Mouse (Mus musculus): Measurements from ENCODE around the gene Ppip5k2. TPM values are rescaled to one million over a fixed set of nuclear protein-coding genes. Genes with fewer than 3 reads are reported as not detected.

Gene Ppip5k2
- polyA plus RNA-seq, 1 experiment from 2014 or later, result 54.9 TPM

DNA sequence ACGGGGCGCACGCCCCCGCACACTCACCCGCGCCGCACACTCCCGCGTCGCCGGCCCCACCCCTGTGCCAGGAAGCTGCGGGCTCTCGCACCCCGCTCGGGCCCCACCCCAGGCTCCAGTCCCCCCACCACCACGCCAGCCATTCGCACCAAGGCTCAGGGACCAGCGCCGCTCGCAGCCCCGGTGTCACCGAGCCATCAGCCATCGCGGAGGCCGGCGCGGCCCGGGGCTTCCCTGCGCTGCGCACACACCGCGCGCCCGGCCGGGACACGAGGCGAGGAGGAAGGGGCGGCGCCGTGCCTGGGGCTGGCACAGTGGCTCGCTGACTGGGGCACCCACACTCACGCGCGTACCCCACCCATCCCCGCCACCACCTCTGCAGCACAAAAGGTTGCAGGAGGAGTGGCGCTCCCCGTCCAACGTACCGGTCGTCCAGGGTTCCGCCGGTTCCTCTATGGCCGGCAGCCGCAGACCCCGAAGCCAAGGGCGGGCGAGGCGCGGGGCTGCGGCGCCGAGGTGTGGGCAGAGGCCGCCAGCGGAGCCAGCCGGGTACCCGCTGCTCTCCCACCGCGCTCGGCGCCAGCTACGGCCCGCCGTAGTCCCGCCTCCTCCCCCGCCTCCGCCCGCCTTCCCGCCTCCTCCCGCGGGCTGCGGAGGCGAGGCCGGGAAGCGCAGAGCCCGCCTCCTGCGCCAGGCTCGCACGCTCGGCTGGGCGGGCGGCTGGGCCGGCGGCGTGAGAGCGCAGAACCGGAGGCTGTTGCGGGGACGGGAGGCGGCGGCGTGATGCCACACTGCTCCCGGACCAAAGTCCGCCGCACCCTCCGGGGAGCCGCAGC, 108.6 kb downstream of the Ppip5k2 start, which contains the start of gene D1Ertd622e:
Gene D1Ertd622e, minus strand, starts transcription at position 669 of the 836 bp plus-strand sequence.
- DNase-seq (ENCODE audit: low spot score) (peak; percentile 88), ATAC-seq (ENCODE audit: insufficient read depth, low FRiP score, low TSS enrichment) (peak; percentile 90)
- H3K27me3 ChIP-seq (ENCODE audit: control insufficient read depth, insufficient read depth, low read length), result no peaks in the 10 kb centered on the region
- H3K27ac ChIP-seq (ENCODE audit: low read depth, low read length), result peak within 1 kb of the TSS; percentile 90
- under 1% methylated on average over 82 of the region's 106 CpGs for WGBS
- H3K4me1 ChIP-seq (ENCODE audit: control insufficient read depth, insufficient read depth, low read length), result 0 out of 2 replicates have a peak, but pooled peaks cover 3% of the 10 kb centered on the region
- peak within 1 kb of the TSS; percentile 86 for H3K4me3 ChIP-seq (ENCODE audit: low read depth, low read length)
- H3K9me3 ChIP-seq (ENCODE audit: control insufficient read depth, low read length), result no peaks in the 10 kb centered on the region
- H3K36me3 ChIP-seq (ENCODE audit: control insufficient read depth, insufficient read depth, low read length), result no peaks in the 10 kb centered on the region
- H3K4me2 ChIP-seq (ENCODE audit: low read depth), result peak within 1 kb of the TSS; percentile 69
- H3K9ac ChIP-seq (ENCODE audit: low read length), result peak within 1 kb of the TSS; percentile 91

- no peaks in the 10 kb centered on the region for H3K27me3 ChIP-seq (ENCODE audit: control insufficient read depth, insufficient read depth, low read length)
- H3K27ac ChIP-seq (ENCODE audit: low read depth, low read length), result peak overlapping the region; percentile 90
- H3K4me3 ChIP-seq (ENCODE audit: low read depth, low read length), result peak overlapping the region; percentile 86
- under 1% methylated on average over 69 of the region's 93 CpGs for WGBS
- H3K9ac ChIP-seq (ENCODE audit: low read length), result peak overlapping the region; percentile 91
- DNase-seq (ENCODE audit: low spot score) (peak; percentile 77), ATAC-seq (ENCODE audit: insufficient read depth, low FRiP score, low TSS enrichment) (peak; percentile 74)
- no peaks in the 10 kb centered on the region for H3K36me3 ChIP-seq (ENCODE audit: control insufficient read depth, insufficient read depth, low read length)
- 0 out of 2 replicates have a peak, but pooled peaks cover 3% of the 10 kb centered on the region for H3K4me1 ChIP-seq (ENCODE audit: control insufficient read depth, insufficient read depth, low read length)
- H3K4me2 ChIP-seq (ENCODE audit: low read depth), result peak overlapping the region; percentile 69
- no peaks in the 10 kb centered on the region for H3K9me3 ChIP-seq (ENCODE audit: control insufficient read depth, low read length)
Observed at GRCm38 (mm10) chr1:97660687-97661405, 109.4 kb downstream of the Ppip5k2 start.

- ATAC-seq (ENCODE audit: insufficient read depth, low FRiP score, low TSS enrichment), result no peak
- Histone ChIP-seq H3K27ac (ENCODE audit: low read depth, low read length) (no peak overlapping the region), H3K27me3 (ENCODE audit: control insufficient read depth, insufficient read depth, low read length) (no peaks in the 10 kb centered on the region), H3K9me3 (ENCODE audit: control insufficient read depth, low read length) (no peaks in the 10 kb centered on the region), H3K36me3 (ENCODE audit: control insufficient read depth, insufficient read depth, low read length) (no peaks in the 10 kb centered on the region), H3K4me3 (ENCODE audit: low read depth, low read length) (0 out of 2 replicates have a peak overlapping the region, but pooled peaks have one; percentile 3), H3K4me1 (ENCODE audit: control insufficient read depth, insufficient read depth, low read length) (0 out of 2 replicates have a peak, but pooled peaks cover 3% of the 10 kb centered on the region), H3K4me2 (ENCODE audit: low read depth) (peak overlapping the region; percentile 69), H3K9ac (ENCODE audit: low read length) (no peak overlapping the region)
- DNase-seq (ENCODE audit: low spot score), result no peak
- WGBS, result 60% methylated on average over 7 of the region's 7 CpGs
Observed at GRCm38 (mm10) chr1:97659405-97659804, 110.8 kb downstream of the Ppip5k2 start.

DNA sequence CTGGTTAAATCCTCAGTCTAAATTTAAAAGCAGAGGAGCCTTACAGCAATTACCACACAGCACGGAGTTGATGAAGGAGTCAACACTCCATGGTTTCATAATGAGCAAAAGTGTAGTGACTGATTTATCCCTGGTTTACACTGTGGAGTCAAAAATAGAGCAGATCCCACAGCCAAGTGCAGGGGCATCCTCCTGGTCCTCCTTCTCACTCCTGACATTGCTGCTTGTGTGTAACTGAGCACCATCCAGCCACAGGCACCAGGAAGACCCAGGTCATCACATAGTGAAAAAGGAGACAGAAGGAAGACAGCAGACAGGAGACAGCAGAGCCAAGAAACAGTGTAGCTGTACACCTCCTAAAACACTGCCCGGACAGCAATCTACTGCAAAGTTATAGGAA, 112.4 kb downstream of the Ppip5k2 start:
- DNase-seq (ENCODE audit: low spot score), result no peak
- H3K27me3 ChIP-seq (ENCODE audit: control insufficient read depth, insufficient read depth, low read length), result no peaks in the 10 kb centered on the region
- no peaks in the 10 kb centered on the region for H3K36me3 ChIP-seq (ENCODE audit: control insufficient read depth, insufficient read depth, low read length)
- no peak overlapping the region for H3K27ac ChIP-seq (ENCODE audit: low read depth, low read length)
- no peak for ATAC-seq (ENCODE audit: insufficient read depth, low FRiP score, low TSS enrichment)
- WGBS, result 93% methylated on average over 2 of the region's 2 CpGs
- 0 out of 2 replicates have a peak, but pooled peaks cover 3% of the 10 kb centered on the region for H3K4me1 ChIP-seq (ENCODE audit: control insufficient read depth, insufficient read depth, low read length)
- H3K9me3 ChIP-seq (ENCODE audit: control insufficient read depth, low read length), result no peaks in the 10 kb centered on the region
- H3K4me2 ChIP-seq (ENCODE audit: low read depth), result no peak overlapping the region
- H3K4me3 ChIP-seq (ENCODE audit: low read depth, low read length), result no peak overlapping the region
- H3K9ac ChIP-seq (ENCODE audit: low read length), result no peak overlapping the region

DNA sequence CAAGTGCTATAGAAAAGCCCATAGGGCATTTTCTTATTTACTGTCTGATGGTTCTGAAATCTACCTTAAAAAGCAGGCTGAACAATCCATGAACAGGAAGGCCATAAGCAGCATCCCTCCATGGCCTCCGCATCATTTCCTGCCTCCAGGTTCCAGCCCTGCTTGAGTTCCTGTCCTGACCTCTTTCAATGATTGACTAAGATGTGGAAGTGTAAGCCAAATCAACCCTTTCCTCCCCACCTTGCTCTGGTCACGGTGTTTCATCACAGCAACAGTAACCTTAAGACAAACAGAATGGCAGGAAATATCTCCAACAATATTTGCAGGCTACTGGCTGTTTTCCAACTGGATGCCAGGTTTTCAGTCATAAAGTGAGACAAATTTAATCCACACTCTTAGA, 113.0 kb downstream of the Ppip5k2 start:
- Histone ChIP-seq H3K36me3 (ENCODE audit: control insufficient read depth, insufficient read depth, low read length) (no peaks in the 10 kb centered on the region), H3K4me3 (ENCODE audit: low read depth, low read length) (no peak overlapping the region), H3K27me3 (ENCODE audit: control insufficient read depth, insufficient read depth, low read length) (no peaks in the 10 kb centered on the region), H3K4me1 (ENCODE audit: control insufficient read depth, insufficient read depth, low read length) (0 out of 2 replicates have a peak, but pooled peaks cover 3% of the 10 kb centered on the region), H3K4me2 (ENCODE audit: low read depth) (no peak overlapping the region), H3K9ac (ENCODE audit: low read length) (no peak overlapping the region), H3K9me3 (ENCODE audit: control insufficient read depth, low read length) (no peaks in the 10 kb centered on the region), H3K27ac (ENCODE audit: low read depth, low read length) (no peak overlapping the region)
- WGBS, result 75% methylated on average over 2 of the region's 2 CpGs
- ATAC-seq (ENCODE audit: insufficient read depth, low FRiP score, low TSS enrichment) (no peak), DNase-seq (ENCODE audit: low spot score) (no peak)

Other genes with a start within 250 kb of the Ppip5k2 start
- 29.9 and 33.6 TPM in 2 replicates for gene D1Ertd622e, start 108.3 kb downstream of the Ppip5k2 start, polyA plus RNA-seq (2014; fragmentation: Nextera tagmentation; extraction: Ambion mirVana)
- 12.2 and 15.4 TPM in 2 replicates for gene Gin1, start 239 bp downstream of the Ppip5k2 start, polyA plus RNA-seq (2014; fragmentation: Nextera tagmentation; extraction: Ambion mirVana)

All from neural tube, embryonic 11.5 days (tissue).